Mouse (Mus musculus): ENCODE measurements around the gene Grxcr1. TPM values are rescaled to one million over a fixed set of nuclear protein-coding genes. Genes with fewer than 3 reads are reported as not detected.

Grxcr1 gene
- total RNA-seq, 2 experiments from 2014 or later = not detected

Other genes with a start within 250 kb of the Grxcr1 start
- 221 and 244 TPM in 2 replicates for gene Atp8a1, start 184.4 kb upstream of the Grxcr1 start, total RNA-seq (2015; ENCODE audit: low replicate concordance)
- gene Atp8a1, start 184.4 kb upstream of the Grxcr1 start, total RNA-seq (2017; ENCODE audit: low replicate concordance) = 297 and 307 TPM in 2 replicates
- not detected in 2 replicates for gene Gm5108, start 90.2 kb upstream of the Grxcr1 start, total RNA-seq (2015; ENCODE audit: low replicate concordance)
- gene Gm5108, start 90.2 kb upstream of the Grxcr1 start, total RNA-seq (2017; ENCODE audit: low replicate concordance) = not detected in 2 replicates
- not detected in 2 replicates for gene Gm21905, start 85.4 kb upstream of the Grxcr1 start, total RNA-seq (2015; ENCODE audit: low replicate concordance)
- gene Gm21905, start 85.4 kb upstream of the Grxcr1 start, total RNA-seq (2017; ENCODE audit: low replicate concordance) = not detected in 2 replicates